Mouse (Mus musculus) G1E (cell line): Measurements from ENCODE around the gene Aldh3a2. TPM values are rescaled to one million over a fixed set of nuclear protein-coding genes. Genes with fewer than 3 reads are reported as not detected.

ENCODE experiments used
- ATAC-seq: 2 replicates; pipeline ENCODE4 v1.8.0; 2016; ENCODE audit warnings: mild to moderate bottlenecking; ENCODE audit not compliant: insufficient number of reproducible peaks, poor library complexity, low FRiP score, severe bottlenecking; ENCODE audit errors: extremely low read depth
- DNase-seq: peaks from one replicate; pipeline ENCODE4 v3.0.0; 2012; ENCODE audit warnings: low spot score
- H3K27me3 ChIP-seq: 2 replicates; pipeline ENCODE4 v1.6.1; 2012; ENCODE audit warnings: mild to moderate bottlenecking, low read length, inconsistent platforms; ENCODE audit not compliant: insufficient read depth
- H3K36me3 ChIP-seq: replicated peaks from 2 replicates; pipeline ENCODE3; 2012; ENCODE audit warnings: mild to moderate bottlenecking, inconsistent platforms
- H3K4me1 ChIP-seq: 2 replicates; pipeline ENCODE4 v1.6.1; 2012; ENCODE audit warnings: low read depth, low read length, inconsistent platforms, mixed read lengths; ENCODE audit not compliant: insufficient read depth
- H3K4me3 ChIP-seq: 2 replicates; pipeline ENCODE4 v1.5.1; 2012; ENCODE audit warnings: low read depth, mild to moderate bottlenecking, inconsistent platforms, low read length, moderate library complexity, mixed read lengths
- H3K9me3 ChIP-seq: replicated peaks from 2 replicates; pipeline ENCODE4 v1.6.1; 2012; ENCODE audit warnings: inconsistent platforms
- CTCF ChIP-seq: IDR thresholded peaks from 2 replicates; pipeline ENCODE4 v1.5.1; 2012; ENCODE audit warnings: low read depth, low read length, inconsistent platforms, mixed read lengths
- GATA1 ChIP-seq: IDR thresholded peaks from 2 replicates; pipeline ENCODE4 v1.6.1; 2012; ENCODE audit warnings: borderline replicate concordance, low read length, inconsistent platforms, mixed read lengths
- GATA2 ChIP-seq: IDR thresholded peaks from 2 replicates; pipeline ENCODE4 v1.6.1; 2012; ENCODE audit warnings: low read depth, low read length, inconsistent platforms, borderline replicate concordance
- POLR2AphosphoS5 ChIP-seq: IDR thresholded peaks from 2 replicates; pipeline ENCODE4 v1.6.1; 2012; ENCODE audit warnings: low read depth, low read length, inconsistent platforms; ENCODE audit not compliant: insufficient replicate concordance
- TAL1 ChIP-seq: conservative IDR thresholded peaks from 2 replicates; pipeline ENCODE4 v1.6.1; 2012; ENCODE audit warnings: low read depth, low read length, inconsistent platforms, mixed read lengths
- polyA plus RNA-seq: library from polyadenylated mRNA; stranded (reverse); fragments of >175 nt; gene quantifications from 2 replicates; pipeline ENCODE4 v1.2.3, GENCODE M21; 2012
- total RNA-seq, 2 experiments: library from RNA; stranded (forward) in 1 of 2; stranded (reverse) in 1 of 2; fragments of 200-1000 nt in 1 of 2; fragments of >200 nt in 1 of 2; fragmentation: Nextera tagmentation in 1 of 2; gene quantifications; 2 replicates each; pipeline ENCODE4 v1.2.3; 2014 to 2017

Gene Aldh3a2
- total and polyA plus RNA-seq, 3 experiments = 3.7 to 27.0 (median 26.0) TPM

GRCm38 (mm10) chr11:61207487-61208246, 59.6 kb downstream of the Aldh3a2 start, which contains the start of gene Aldh3a1:
Aldh3a1 (plus strand) TSS chr11:61207537.
- peaks cover 15% of the 10 kb centered on the region; the same call in 1 of the 2 replicates for H3K27me3 ChIP-seq
- TF ChIP-seq TAL1 (no peak), GATA2 (no peak), GATA1 (no peak), POLR2AphosphoS5 (no peak), CTCF (no peak)
- no peaks in the 10 kb centered on the region for H3K9me3 ChIP-seq
- H3K4me1 ChIP-seq = no peaks in the 10 kb centered on the region
- H3K4me3 ChIP-seq = no peak within 1 kb of the TSS
- ATAC-seq (no peak), DNase-seq (no peak)
- H3K36me3 ChIP-seq = no peaks in the 10 kb centered on the region

- Histone ChIP-seq H3K27me3 (peaks cover 8% of the 10 kb centered on the region; the same call in 1 of the 2 replicates), H3K36me3 (no peaks in the 10 kb centered on the region), H3K4me1 (no peaks in the 10 kb centered on the region), H3K4me3 (no peak overlapping the region), H3K9me3 (no peaks in the 10 kb centered on the region)
- DNase-seq = no peak
- ATAC-seq = no peak
- no peak for TF ChIP-seq GATA2
- TF ChIP-seq GATA1 = no peak
- no peak for TF ChIP-seq POLR2AphosphoS5
- no peak for TF ChIP-seq TAL1
- no peak for TF ChIP-seq CTCF
Observed at GRCm38 (mm10) chr11:61206136-61206535, 61.1 kb downstream of the Aldh3a2 start.

GRCm38 (mm10) chr11:61205167-61205950, 61.9 kb downstream of the Aldh3a2 start:
- H3K27me3 ChIP-seq = peaks cover 8% of the 10 kb centered on the region; the same call in 1 of the 2 replicates
- DNase-seq = no peak
- H3K4me1 ChIP-seq = no peaks in the 10 kb centered on the region
- no peak overlapping the region for H3K4me3 ChIP-seq
- H3K36me3 ChIP-seq = no peaks in the 10 kb centered on the region
- no peak for ATAC-seq
- no peaks in the 10 kb centered on the region for H3K9me3 ChIP-seq
- TF ChIP-seq CTCF (no peak), TAL1 (no peak)

- no peaks in the 10 kb centered on the region for H3K4me1 ChIP-seq
- TF ChIP-seq GATA1 = no peak
- no peak for TF ChIP-seq GATA2
- TF ChIP-seq TAL1 = no peak
- TF ChIP-seq POLR2AphosphoS5 = no peak
- TF ChIP-seq CTCF = no peak
- H3K9me3 ChIP-seq = no peaks in the 10 kb centered on the region
- H3K27me3 ChIP-seq = peaks cover 10% of the 10 kb centered on the region
- H3K36me3 ChIP-seq = no peaks in the 10 kb centered on the region
- no peak for ATAC-seq
- H3K4me3 ChIP-seq = no peak overlapping the region
- no peak for DNase-seq
Observed at GRCm38 (mm10) chr11:61202810-61203209, 64.5 kb downstream of the Aldh3a2 start.

GRCm38 (mm10) chr11:61202186-61202585, 65.1 kb downstream of the Aldh3a2 start:
- TF ChIP-seq TAL1 (no peak), POLR2AphosphoS5 (no peak), GATA1 (no peak), GATA2 (no peak), CTCF (no peak)
- H3K4me1 ChIP-seq = no peaks in the 10 kb centered on the region
- no peak for ATAC-seq
- no peak overlapping the region for H3K4me3 ChIP-seq
- no peak for DNase-seq
- no peaks in the 10 kb centered on the region for H3K9me3 ChIP-seq
- peaks cover 15% of the 10 kb centered on the region for H3K27me3 ChIP-seq
- no peaks in the 10 kb centered on the region for H3K36me3 ChIP-seq
